Mouse (Mus musculus) MEL (cell line): ENCODE measurements around the gene Pcca. TPM values are rescaled to one million over a fixed set of nuclear protein-coding genes. Genes with fewer than 3 reads are reported as not detected.

Experiments used
- DNase-seq: peaks from one replicate; pipeline ENCODE4 v3.0.0; 2011; ENCODE audit warnings: low read depth, low spot score
- H3K27ac ChIP-seq: 2 replicates; pipeline ENCODE4 v1.5.1; 2012; ENCODE audit warnings: low read depth, mild to moderate bottlenecking, control low read depth, low read length, moderate library complexity; ENCODE audit not compliant: control insufficient read depth
- H3K27me3 ChIP-seq, 2 experiments: fragments of 150-350 bp in 1 of 2; sonication (generic) in 1 of 2; 2 replicates each; pipeline ENCODE4 v1.6.1; 2012; ENCODE audit warnings: low read length in 2 of 2, mild to moderate bottlenecking in 2 of 2, improper control_type of control experiment in 1 of 2, moderate library complexity in 1 of 2; ENCODE audit not compliant: insufficient read depth in 2 of 2, control insufficient read depth in 1 of 2
- H3K36me3 ChIP-seq, 2 experiments: 2 replicates each; pipeline ENCODE4 v1.6.1; 2012 to 2014; ENCODE audit warnings: low read length in 2 of 2, improper control_type of control experiment in 1 of 2, inconsistent platforms in 1 of 2, mild to moderate bottlenecking in 1 of 2; ENCODE audit not compliant: insufficient read depth in 2 of 2, control insufficient read depth in 1 of 2
- H3K4me1 ChIP-seq, 2 experiments: fragments of 150-350 bp in 1 of 2; sonication (generic) in 1 of 2; 2 replicates each; pipeline ENCODE4 v1.6.1; 2012; ENCODE audit warnings: low read length in 2 of 2, improper control_type of control experiment in 1 of 2, mild to moderate bottlenecking in 1 of 2; ENCODE audit not compliant: insufficient read depth in 2 of 2, control insufficient read depth in 1 of 2
- H3K4me3 ChIP-seq, 2 experiments: fragments of 150-350 bp in 1 of 2; sonication (generic) in 1 of 2; 2 replicates each; pipeline ENCODE4 v1.5.1; 2012; ENCODE audit warnings: low read depth in 2 of 2, low read length in 2 of 2, mild to moderate bottlenecking in 2 of 2, moderate library complexity in 2 of 2, control low read depth in 1 of 2, improper control_type of control experiment in 1 of 2; ENCODE audit not compliant: control insufficient read depth in 1 of 2, insufficient read depth in 1 of 2
- H3K79me2 ChIP-seq: 2 replicates; pipeline ENCODE4 v1.6.1; 2012; ENCODE audit warnings: mild to moderate bottlenecking, low read length, moderate library complexity; ENCODE audit not compliant: control insufficient read depth, poor library complexity, insufficient read depth
- H3K9ac ChIP-seq: 2 replicates; pipeline ENCODE4 v1.6.1; 2012; ENCODE audit warnings: low read depth, mild to moderate bottlenecking, control low read depth, low read length, moderate library complexity; ENCODE audit not compliant: control insufficient read depth, poor library complexity, severe bottlenecking
- H3K9me3 ChIP-seq: fragments of 150-350 bp; sonication (generic); replicated peaks from 2 replicates; pipeline ENCODE4 v1.6.1; 2012; ENCODE audit warnings: mild to moderate bottlenecking, low read length, improper control_type of control experiment, moderate library complexity; ENCODE audit not compliant: insufficient read depth
- BHLHE40 ChIP-seq: IDR thresholded peaks from 2 replicates; pipeline ENCODE4 v1.6.1; 2012; ENCODE audit warnings: low read depth, mild to moderate bottlenecking, inconsistent platforms, low read length, improper control_type of control experiment, borderline replicate concordance
- CHD1 ChIP-seq: IDR thresholded peaks from 2 replicates; pipeline ENCODE4 v1.6.1; 2012; ENCODE audit warnings: low read depth, mild to moderate bottlenecking, inconsistent platforms, low read length, improper control_type of control experiment
- E2F4 ChIP-seq: IDR thresholded peaks from 2 replicates; pipeline ENCODE4 v1.6.1; 2011; ENCODE audit warnings: low read depth, low read length, improper control_type of control experiment, borderline replicate concordance
- EP300 ChIP-seq, 2 experiments: IDR thresholded peaks; 2 replicates each; pipeline ENCODE4 v1.6.1; 2011; ENCODE audit warnings: improper control_type of control experiment in 2 of 2, low read length in 2 of 2, low read depth in 1 of 2, mild to moderate bottlenecking in 1 of 2
- HCFC1 ChIP-seq: IDR thresholded peaks from 2 replicates; pipeline ENCODE4 v1.6.1; 2012; ENCODE audit warnings: low read depth, mild to moderate bottlenecking, inconsistent platforms, low read length, improper control_type of control experiment, moderate library complexity
- JUND ChIP-seq: IDR thresholded peaks from 2 replicates; pipeline ENCODE4 v1.6.1; 2011; ENCODE audit warnings: low read depth, mild to moderate bottlenecking, improper control_type of control experiment, low read length
- MAX ChIP-seq: IDR thresholded peaks from 2 replicates; pipeline ENCODE4 v1.6.1; 2011; ENCODE audit warnings: low read length, improper control_type of control experiment
- MAZ ChIP-seq: IDR thresholded peaks from 2 replicates; pipeline ENCODE4 v1.6.1; 2012; ENCODE audit warnings: low read depth, mild to moderate bottlenecking, inconsistent platforms, low read length, improper control_type of control experiment
- MXI1 ChIP-seq: IDR thresholded peaks from 2 replicates; pipeline ENCODE4 v1.6.1; 2011; ENCODE audit warnings: mild to moderate bottlenecking, low read depth, low read length, improper control_type of control experiment
- MYB ChIP-seq: IDR thresholded peaks from 2 replicates; pipeline ENCODE4 v1.6.1; 2011; ENCODE audit warnings: mild to moderate bottlenecking, low read depth, low read length, improper control_type of control experiment
- MYC ChIP-seq: IDR thresholded peaks from 2 replicates; pipeline ENCODE4 v1.6.1; 2011; ENCODE audit warnings: low read depth, mild to moderate bottlenecking, low read length, improper control_type of control experiment, moderate library complexity
- NELFE ChIP-seq: IDR thresholded peaks from 2 replicates; pipeline ENCODE4 v1.6.1; 2011; ENCODE audit warnings: low read depth, low read length, improper control_type of control experiment
- NRF1 ChIP-seq: IDR thresholded peaks from 2 replicates; pipeline ENCODE4 v1.6.1; 2014; ENCODE audit warnings: low read depth, mild to moderate bottlenecking, inconsistent platforms, low read length, improper control_type of control experiment, moderate library complexity; ENCODE audit not compliant: poor library complexity, insufficient read depth, severe bottlenecking
- POLR2A ChIP-seq, 2 experiments: IDR thresholded peaks; 2 replicates each; pipeline ENCODE4 v1.6.1; 2011 to 2012; ENCODE audit warnings: low read length in 2 of 2, mild to moderate bottlenecking in 2 of 2, control low read depth in 1 of 2, improper control_type of control experiment in 1 of 2, low read depth in 1 of 2, moderate library complexity in 1 of 2; ENCODE audit not compliant: control insufficient read depth in 1 of 2, insufficient read depth in 1 of 2, poor library complexity in 1 of 2
- POLR2AphosphoS2 ChIP-seq: IDR thresholded peaks from 2 replicates; pipeline ENCODE4 v1.6.1; 2011; ENCODE audit warnings: low read length, improper control_type of control experiment
- POLR2AphosphoS5 ChIP-seq: IDR thresholded peaks from 2 replicates; pipeline ENCODE4 v1.6.1; 2012; ENCODE audit warnings: low read depth, borderline replicate concordance, mild to moderate bottlenecking, inconsistent platforms, low read length, moderate library complexity, mixed read lengths
- RAD21 ChIP-seq: IDR thresholded peaks from 2 replicates; pipeline ENCODE4 v1.6.1; 2011; ENCODE audit warnings: mild to moderate bottlenecking, low read depth, low read length, improper control_type of control experiment
- SIN3A ChIP-seq: IDR thresholded peaks from 2 replicates; pipeline ENCODE4 v1.6.1; 2012; ENCODE audit warnings: low read length, improper control_type of control experiment, inconsistent platforms
- TAL1 ChIP-seq: IDR thresholded peaks from 2 replicates; pipeline ENCODE4 v1.6.1; 2012; ENCODE audit warnings: mild to moderate bottlenecking, inconsistent platforms, low read length, moderate library complexity, mixed read lengths
- TBP ChIP-seq: IDR thresholded peaks from 2 replicates; pipeline ENCODE4 v1.8.0; 2011; ENCODE audit warnings: low read depth, low read length, improper control_type of control experiment
- UBTF ChIP-seq: IDR thresholded peaks from 2 replicates; pipeline ENCODE4 v1.6.1; 2012; ENCODE audit warnings: low read depth, mild to moderate bottlenecking, inconsistent platforms, low read length, improper control_type of control experiment, moderate library complexity, borderline replicate concordance; ENCODE audit not compliant: insufficient read depth
- USF1 ChIP-seq: IDR thresholded peaks from 2 replicates; pipeline ENCODE4 v1.6.1; 2014; ENCODE audit warnings: low read depth, mild to moderate bottlenecking, inconsistent platforms, low read length, improper control_type of control experiment, moderate library complexity
- USF2 ChIP-seq, 2 experiments: IDR thresholded peaks; 2 replicates each; pipeline ENCODE4 v1.6.1; 2011 to 2012; ENCODE audit warnings: improper control_type of control experiment in 2 of 2, low read length in 2 of 2, borderline replicate concordance in 1 of 2, inconsistent platforms in 1 of 2, low read depth in 1 of 2, mild to moderate bottlenecking in 1 of 2; ENCODE audit not compliant: insufficient read depth in 1 of 2
- ZC3H11A ChIP-seq: IDR thresholded peaks from 2 replicates; pipeline ENCODE4 v1.6.1; 2012; ENCODE audit warnings: low read depth, mild to moderate bottlenecking, inconsistent platforms, low read length, improper control_type of control experiment
- ZKSCAN1 ChIP-seq: IDR thresholded peaks from 2 replicates; pipeline ENCODE4 v1.6.1; 2012; ENCODE audit warnings: low read depth, mild to moderate bottlenecking, inconsistent platforms, low read length, improper control_type of control experiment, moderate library complexity
- ZMIZ1 ChIP-seq: IDR thresholded peaks from 2 replicates; pipeline ENCODE4 v1.6.1; 2012; ENCODE audit warnings: low read depth, mild to moderate bottlenecking, inconsistent platforms, low read length, improper control_type of control experiment, moderate library complexity
- ZNF384 ChIP-seq: IDR thresholded peaks from 2 replicates; pipeline ENCODE4 v1.6.1; 2012; ENCODE audit warnings: low read depth, mild to moderate bottlenecking, inconsistent platforms, low read length, improper control_type of control experiment
- polyA plus RNA-seq, 2 experiments: library from polyadenylated mRNA; stranded (reverse) in 1 of 2; unstranded in 1 of 2; fragments of >175 nt in 1 of 2; fragments of >200 nt in 1 of 2; gene quantifications; 2 replicates each; pipeline versions ENCODE4 v1.2.1 to v1.2.4; 2012; ENCODE audit warnings: low replicate concordance in 2 of 2, low read depth in 1 of 2; ENCODE audit not compliant: insufficient read length in 2 of 2, insufficient read depth in 1 of 2, missing spikeins in 1 of 2
- total RNA-seq: library from RNA; depleted of rRNA; stranded (reverse); fragments of 300-350 nt; gene quantifications from 2 replicates; pipeline ENCODE4 v1.2.3, GENCODE M21; 2012

Pcca gene
- total and polyA plus RNA-seq, 3 experiments, result 21.2 to 22.7 TPM; not detected in 1

DNA sequence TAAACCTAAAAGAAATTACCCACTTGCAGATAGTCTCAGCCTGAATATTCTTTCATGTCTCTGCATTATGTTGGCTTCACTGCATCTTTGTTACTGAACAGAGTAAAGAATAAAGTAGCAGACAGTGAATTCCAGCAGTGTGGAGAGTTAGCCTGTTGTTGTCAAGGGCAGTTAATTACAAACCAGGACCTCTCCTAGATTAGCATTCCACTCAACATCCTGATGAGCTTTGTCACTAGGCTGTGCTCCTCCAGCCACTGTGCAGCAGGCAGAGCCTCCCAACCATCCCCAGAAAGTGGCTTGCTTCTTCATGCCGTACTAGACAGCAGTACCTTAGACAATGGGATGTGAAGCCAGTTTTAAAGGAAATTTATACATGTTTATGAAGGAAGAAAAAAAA, 72.4 kb downstream of the Pcca start:
- peaks cover 5 to 8% of the 10 kb centered on the region in 2 experiments; a peak in 3 of 4 replicates for H3K4me1 ChIP-seq
- no peak overlapping the region for H3K27ac ChIP-seq
- H3K9ac ChIP-seq, result no peak overlapping the region
- no peak overlapping the region for H3K4me3 ChIP-seq
- H3K36me3 ChIP-seq, result peaks cover 0 to 12% of the 10 kb centered on the region in 2 experiments; a peak in 2 of 4 replicates
- TF ChIP-seq USF2 (IDR thresholded peaks at IDR 0.05; ENCODE audit: borderline replicate concordance in 1 of 2, insufficient read depth in 1 of 2, low read depth in 1 of 2, low read length in 2 of 2) (no peak), MXI1 (no peak), ZNF384 (no peak), ZC3H11A (no peak), BHLHE40 (no peak), JUND (no peak), POLR2AphosphoS2 (no peak)
- no peaks in the 10 kb centered on the region for H3K27me3 ChIP-seq
- no peaks in the 10 kb centered on the region for H3K79me2 ChIP-seq
- H3K9me3 ChIP-seq, result no peaks in the 10 kb centered on the region
- no peak for DNase-seq

- Histone ChIP-seq H3K9ac (no peak overlapping the region), H3K4me3 (no peak overlapping the region), H3K27ac (no peak overlapping the region), H3K27me3 (no peaks in the 10 kb centered on the region), H3K4me1 (peaks cover 14 to 16% of the 10 kb centered on the region in 2 experiments), H3K36me3 (peaks cover 0 to 20% of the 10 kb centered on the region in 2 experiments; a peak in 2 of 4 replicates), H3K79me2 (no peaks in the 10 kb centered on the region), H3K9me3 (no peaks in the 10 kb centered on the region)
- DNase-seq, result no peak
- no peak for TF ChIP-seq ZKSCAN1
- TF ChIP-seq POLR2A (IDR thresholded peaks at IDR 0.05; ENCODE audit: control insufficient read depth in 1 of 2, insufficient read depth in 1 of 2, low read depth in 1 of 2, low read length in 2 of 2, poor library complexity in 1 of 2), result no peak
- no peak for TF ChIP-seq E2F4
- no peak for TF ChIP-seq USF1
- no peak for TF ChIP-seq POLR2AphosphoS5
- no peak for TF ChIP-seq TBP
- TF ChIP-seq NELFE, result no peak
- no peak for TF ChIP-seq ZMIZ1
- TF ChIP-seq MAX, result no peak
- TF ChIP-seq MYC, result no peak
- TF ChIP-seq MYB, result no peak
- no peak for TF ChIP-seq NRF1
- TF ChIP-seq RAD21, result no peak
- TF ChIP-seq CHD1, result no peak
- TF ChIP-seq SIN3A, result no peak
- TF ChIP-seq TAL1, result no peak
- TF ChIP-seq MAZ, result no peak
- TF ChIP-seq HCFC1, result no peak
- TF ChIP-seq EP300 (IDR thresholded peaks at IDR 0.05; ENCODE audit: low read depth in 1 of 2, low read length in 2 of 2), result no peak
- no peak for TF ChIP-seq UBTF
These were observed 73.3 kb downstream of the Pcca start for GRCm38 (mm10) chr14:122607456-122607855.
